Mouse (Mus musculus) kidney, postnatal 25 days (tissue): ENCODE measurements at regions not wholly inside any gene's neighbourhood (a gene's known extent, or its start where the extent isn't known, plus 50 kb on each side); places are given as distances from the start of the nearest gene placed in this dataset.
A peak's percentile ranks its signal among the peaks of the same experiment; 100 is the strongest.

Experiments
- DNase-seq, 2 experiments: peaks; one replicate each; pipeline ENCODE4 v3.0.0; 2021; ENCODE audit warnings: mixed read lengths in 2 of 2

DNA sequence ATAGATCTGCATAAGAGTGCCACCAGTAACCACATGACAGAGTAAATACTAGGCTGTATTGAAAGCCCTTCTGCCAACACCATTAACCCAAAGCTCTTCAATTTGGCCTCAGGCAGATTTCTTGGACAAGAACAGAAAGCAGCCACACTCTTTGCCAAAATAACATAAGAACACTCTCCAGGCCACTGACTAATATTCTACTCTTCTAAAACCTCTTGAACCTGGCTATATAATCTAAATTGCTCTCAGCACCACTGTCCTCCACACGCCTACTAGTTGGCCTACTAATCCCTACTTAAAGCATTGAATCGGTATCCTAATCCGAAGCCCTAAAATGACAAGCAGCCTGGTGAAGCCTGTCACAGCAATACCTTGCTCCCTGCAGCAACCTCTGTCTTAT is 467.5 kb downstream of the 1700129C05Rik start:
- no peak for DNase-seq

DNA sequence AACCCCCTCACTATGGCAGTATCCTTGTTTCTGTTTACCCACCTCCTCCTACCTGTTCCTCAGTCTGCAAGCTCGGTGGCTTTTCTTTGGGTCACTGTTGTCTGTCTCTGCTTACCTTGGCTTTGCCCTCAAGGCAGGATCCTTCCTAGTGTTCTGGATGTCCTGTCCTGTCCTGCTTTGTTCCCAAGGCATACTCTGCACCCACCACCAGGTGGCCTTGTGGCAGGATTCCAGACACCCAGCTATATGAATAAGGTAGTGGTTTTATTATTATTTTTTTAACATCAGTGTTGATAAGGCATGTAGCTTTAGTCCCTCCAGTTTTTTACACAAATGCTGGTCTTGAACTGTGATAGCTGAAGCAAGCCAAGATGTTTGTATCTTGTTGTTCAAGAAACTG is 478.7 kb downstream of the 1700129C05Rik start:
- DNase-seq = peak in 1 of 2 experiments; percentile 12

DNA sequence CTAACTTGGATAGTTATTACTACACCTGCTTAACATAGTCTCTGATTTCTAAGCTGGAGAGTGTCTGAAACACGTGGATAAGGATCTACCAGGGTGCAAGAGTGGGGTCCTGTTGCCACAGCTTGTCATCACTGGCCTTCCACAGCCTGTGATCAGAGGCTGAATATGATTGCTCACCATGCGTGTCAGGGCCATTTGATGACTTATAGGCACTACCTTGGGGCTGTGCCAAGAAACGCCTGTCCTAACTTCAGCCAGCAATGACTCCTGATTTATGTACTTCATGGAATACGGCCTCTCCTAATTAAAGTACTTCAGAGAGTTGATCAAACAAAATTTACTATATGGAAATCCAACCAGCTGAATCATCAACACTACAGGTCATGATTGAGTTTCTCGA is 480.1 kb downstream of the 1700129C05Rik start:
- DNase-seq = no peak

DNA sequence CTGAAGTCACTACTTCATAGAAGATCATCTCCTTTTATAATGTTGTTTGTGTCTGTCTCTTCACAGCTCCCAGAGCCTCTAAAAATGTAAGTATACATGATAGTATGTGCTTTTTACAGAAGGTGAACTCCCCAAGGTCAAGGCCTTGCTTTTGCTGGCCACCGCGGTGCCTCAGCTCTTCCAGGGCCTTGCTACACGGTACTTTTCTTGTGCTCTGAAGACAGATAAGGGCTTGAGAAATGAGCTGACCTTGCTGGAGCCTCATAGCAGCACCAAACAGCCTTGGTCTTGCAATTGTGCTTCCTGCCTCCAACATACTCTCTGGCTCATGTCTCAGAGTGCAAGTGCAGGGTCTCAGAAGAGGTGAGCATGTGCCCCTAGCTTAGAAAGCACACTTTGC is 481.3 kb downstream of the 1700129C05Rik start:
- no peak for DNase-seq

DNA sequence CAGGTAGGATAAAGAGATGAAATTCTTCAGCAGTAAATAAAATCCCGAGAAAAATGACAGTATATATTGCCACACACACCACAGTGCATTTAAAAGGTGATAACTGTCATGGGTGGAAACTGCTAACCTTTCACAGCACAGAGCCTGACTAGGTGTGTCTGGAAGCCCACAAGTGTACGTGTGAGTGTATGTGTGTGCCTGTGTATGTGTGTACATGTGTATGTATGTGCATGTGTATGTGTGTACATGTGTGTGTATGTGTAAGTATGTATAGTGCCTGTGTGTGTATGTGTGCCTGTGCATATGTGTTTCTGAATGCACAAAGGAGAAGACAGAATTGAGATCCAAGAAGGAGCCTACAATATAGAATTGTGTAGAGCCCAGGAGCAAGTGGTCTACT is 485.4 kb downstream of the 1700129C05Rik start:
- DNase-seq = no peak

DNA sequence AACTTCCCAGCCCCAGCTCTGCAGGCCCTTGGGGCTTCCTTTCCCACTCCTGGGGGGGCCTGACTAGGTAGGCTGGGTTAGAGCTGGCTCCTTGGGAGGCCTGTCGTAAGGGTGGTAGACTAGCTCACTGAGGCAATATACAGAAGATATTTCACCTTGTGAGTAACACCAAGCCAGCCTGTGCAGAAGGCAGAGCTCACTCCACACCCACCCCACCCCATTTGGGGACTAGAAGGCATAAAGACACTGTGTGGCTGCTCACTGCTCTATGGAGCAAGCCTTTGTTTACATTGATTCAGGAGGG is 485.8 kb downstream of the 1700129C05Rik start:
- no peak for DNase-seq

DNA sequence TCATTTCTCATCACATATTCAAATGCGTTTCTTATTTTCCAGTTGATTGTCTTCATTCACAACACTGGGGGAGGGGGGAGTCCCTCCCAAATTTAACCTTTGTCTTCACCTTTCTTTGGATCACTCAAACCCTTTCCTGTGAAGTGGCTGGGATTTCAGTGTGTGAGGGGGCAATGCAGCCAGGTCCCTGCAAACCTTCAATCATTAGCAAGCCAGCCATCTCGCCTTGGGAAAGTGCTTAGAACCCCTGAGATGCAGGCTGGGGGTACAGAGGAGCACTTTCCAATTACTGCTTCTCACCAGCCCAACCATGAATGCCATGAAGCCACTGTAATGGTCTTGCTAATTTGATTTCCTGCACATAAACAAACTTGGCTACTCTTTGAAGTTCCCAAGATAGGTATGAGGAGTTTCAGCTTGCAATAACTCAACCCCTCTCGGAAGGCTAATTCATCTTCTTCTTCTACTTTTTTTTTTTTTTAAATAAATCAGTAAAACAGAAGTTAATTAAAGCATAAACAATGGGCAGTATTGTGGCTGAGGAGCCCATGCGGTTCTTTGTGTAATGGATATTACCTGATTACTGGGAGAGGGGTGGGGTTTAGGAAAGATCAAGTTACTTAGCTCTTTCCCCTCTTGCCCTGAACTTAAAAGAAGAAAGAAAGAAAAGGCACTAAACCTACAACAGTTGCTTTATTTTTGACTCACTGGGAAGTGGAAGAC is 486.3 kb downstream of the 1700129C05Rik start:
- DNase-seq = no peak

DNA sequence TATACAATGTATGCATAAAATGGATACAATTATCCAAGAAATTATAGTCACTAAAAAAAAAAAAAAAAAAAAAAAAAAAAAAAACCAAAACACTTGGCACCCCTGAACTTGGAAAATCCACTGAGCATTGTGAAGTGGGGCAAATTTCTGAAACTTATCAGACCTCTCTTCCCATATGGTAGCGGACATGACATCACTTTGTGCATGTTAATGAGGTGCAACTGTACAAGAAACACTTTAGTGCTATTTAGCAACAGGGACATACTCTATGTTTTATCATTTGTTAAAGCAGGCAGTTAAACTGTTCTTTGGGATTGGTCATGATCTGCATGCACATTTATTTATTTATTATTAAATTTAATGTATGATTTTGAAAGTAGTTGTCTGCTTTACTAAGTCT is 489.7 kb downstream of the 1700129C05Rik start:
- no peak for DNase-seq

DNA sequence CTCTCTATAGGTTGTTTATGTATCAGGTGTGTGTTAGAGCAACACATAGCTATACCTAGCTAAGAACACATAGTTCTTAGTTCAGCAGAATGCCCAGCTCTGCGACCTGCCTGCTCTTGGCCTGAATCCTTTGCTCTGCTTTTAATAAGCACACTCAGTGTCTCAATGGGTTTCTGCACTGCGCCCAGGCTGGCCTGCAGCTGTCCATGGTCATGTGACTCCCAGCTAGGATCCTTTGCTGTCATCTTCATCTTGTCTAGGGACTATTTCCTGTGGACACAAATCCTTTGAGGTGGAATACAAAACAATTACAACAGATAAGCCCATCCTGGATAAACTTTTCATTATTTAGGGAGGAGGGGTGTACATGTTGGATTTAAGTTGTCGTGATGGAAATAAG is 490.7 kb downstream of the 1700129C05Rik start:
- no peak for DNase-seq

DNA sequence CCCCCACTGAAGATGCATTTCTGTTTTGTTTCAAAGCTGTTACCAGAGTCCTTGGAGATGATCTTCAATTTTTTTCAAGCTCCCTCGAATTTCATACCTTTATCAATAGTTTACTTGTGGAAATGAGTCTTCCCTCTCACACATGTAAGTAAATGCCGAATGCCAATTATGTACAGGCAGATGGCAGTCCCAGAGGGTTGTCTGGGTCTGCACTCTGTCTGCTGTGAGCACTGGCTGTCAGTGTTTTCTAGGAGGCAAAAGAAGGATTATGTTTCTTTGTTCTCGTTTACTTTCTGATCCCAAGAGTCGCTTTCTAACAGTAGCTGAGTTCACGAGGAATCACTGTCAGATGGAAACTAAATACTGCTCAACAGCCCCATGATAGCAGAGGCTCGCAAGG is 491.5 kb downstream of the 1700129C05Rik start:
- DNase-seq = no peak

DNA sequence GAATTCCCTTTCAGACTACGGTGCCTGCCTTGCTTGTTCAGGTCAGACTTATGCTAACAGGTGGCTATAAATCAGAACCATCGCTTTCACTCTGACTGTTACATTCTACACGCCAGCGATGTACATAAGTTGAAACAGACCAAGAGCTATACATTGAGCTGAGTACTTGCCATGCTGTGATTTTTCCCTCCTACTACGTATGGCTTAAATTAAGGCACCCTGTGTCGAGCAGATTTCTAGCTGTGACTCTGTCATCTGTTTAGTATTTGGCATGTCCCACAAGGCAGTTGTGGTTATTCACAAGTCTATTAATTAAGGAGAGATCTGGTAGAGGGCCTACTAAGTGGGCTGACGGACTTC is 504.4 kb downstream of the 1700129C05Rik start:
- DNase-seq = no peak

DNA sequence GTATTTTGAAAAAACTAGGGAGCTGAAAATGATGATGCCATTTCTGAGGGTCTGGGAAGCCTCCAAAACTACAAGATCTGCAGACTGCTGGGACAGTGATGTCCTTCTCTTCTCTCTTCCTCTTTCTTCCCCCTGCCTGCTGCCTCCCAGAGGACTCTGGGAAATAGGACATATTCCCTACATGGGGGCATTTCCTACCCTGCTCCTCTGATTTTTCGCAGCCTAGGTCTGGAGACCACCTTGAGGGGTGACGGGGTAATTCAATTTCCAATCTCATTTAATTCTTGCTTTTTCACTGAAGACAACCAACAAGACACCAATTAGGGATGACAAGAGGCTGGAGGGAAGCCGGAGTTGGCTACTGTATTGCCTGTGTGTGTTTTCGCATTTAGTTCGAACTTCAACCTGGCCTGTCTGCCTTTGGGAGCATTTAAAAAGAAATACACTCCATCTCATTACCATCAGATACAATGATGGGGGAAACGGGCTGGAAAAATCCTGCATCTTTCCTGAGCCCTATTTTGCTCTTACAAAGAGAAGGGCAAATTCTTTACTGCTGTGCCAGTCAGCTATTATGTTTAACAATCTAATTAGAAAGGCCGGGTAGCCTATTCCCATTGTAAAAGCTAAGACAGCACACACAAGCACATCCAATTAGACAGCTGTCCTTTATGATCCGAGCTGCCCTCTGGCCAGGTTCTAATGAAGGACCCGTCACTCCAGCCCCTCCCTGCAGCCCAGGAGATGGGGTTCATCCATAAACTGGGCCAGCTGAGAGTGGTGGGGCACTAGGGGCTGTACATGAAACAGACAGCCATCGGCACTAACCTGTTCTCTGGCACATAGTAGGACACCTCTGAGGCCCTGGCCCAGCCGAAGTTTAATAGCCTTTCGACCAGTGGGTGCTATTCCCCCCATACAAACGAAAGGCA is 505.0 kb downstream of the 1700129C05Rik start:
- no peak for DNase-seq

DNA sequence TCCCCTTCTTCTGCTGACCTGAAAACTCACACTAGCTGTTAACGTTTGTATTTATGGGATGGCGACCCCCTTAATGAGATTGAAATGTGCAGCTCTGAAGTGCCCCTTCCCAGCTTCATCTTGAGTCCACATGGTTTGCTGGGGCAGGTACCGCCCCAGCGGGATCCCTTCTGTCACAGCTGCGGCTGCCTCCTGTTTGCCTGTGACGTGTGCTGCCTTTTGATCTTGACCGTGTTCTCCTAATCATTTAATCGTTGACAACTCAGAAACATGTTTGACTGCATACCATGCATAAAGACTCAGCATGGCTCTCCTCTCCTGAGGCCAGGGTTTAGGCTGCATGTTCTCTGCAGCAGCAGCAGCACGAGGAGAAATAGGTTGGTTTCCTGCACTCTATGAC is 511.5 kb downstream of the 1700129C05Rik start:
- no peak for DNase-seq

DNA sequence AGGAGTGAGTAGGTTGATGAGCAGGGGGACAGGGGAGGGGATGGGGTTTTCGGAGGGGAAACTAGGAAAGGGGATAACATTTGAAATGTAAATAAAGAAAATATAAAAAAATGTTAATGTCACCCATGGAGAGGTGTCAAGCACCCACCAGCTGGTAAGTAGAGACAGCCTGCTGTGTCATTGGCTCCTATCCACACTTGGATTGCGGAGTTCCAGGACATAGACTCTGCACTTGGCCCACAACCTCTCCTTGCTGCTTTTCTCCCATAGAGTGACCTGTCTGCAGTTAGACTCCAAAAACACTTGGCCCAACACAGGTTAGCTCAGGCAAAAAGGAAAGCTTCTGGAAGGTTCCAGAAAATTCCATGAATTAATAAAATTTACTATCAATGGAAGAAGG is 514.4 kb downstream of the 1700129C05Rik start:
- DNase-seq = no peak

DNA sequence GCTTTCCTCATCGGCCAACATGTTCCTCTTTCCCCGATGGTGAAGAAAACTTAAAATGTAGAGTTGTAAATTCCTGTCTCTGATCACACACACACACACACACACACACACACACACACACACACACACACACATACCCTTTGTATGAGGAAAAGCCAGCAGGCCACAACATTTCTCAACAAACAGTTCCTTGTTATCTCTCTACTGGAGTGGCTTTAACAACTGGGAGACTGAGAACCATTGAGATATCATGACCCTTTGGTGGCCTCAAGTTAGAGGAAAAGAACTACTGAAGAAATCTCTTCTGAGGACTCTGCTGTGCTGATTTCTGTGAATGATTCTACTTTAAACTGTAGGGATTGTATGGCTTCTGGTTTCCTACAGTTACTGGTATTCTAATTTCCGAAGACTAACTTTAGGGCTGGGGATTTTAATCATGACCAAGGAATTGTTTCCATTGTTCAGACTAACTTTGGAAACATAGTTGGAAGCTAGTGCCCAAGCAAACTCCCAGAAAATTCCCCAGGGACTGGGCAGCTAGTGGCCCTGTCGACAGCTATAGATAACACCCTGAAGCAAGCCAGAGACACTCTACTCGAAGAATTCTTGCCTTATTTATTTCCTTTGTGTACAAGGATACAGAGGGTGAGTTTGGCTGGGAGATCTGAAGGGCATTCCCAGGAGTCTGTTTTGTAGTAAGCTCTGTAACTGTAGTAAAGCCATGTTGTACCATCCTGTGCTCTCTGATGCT is 516.0 kb downstream of the 1700129C05Rik start:
- DNase-seq = no peak

DNA sequence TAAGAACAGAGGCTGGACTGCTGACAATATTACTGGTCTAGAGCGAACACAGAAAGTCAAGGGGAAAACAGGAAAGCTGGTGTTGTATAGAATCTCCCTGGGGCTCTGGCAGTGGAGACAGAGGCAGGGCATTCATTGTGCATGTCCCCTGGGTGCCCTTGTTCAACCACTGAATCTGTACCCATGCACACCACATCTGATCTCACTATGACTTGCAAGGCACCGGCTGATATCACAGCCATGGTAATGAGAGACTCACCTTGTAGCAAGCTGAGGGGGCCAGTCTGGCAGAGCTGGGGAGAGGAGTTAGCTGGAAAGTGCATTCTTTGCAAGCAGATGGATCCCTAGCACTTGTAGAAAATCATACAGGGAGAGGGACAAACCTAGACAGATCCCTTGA is 522.5 kb downstream of the 1700129C05Rik start:
- DNase-seq = no peak

DNA sequence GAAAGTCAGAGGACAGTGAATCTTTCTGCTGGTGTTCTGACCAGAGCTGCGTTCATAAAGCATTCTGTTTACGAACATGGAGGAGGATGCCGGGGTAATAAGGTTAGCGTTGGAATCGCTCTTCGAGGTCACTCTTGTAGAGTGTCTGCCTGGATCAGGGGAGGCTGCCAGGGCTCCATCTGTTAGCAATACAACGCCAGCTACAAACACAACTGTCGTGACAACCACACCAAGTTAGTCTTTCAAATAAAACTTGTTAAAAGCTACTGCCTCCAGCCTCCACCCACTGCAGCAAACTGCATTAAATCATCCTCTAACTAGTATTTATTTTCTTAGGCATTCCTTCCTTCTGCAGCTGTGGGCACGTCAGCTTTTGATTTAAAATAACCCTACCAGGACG is 525.0 kb downstream of the 1700129C05Rik start:
- no peak for DNase-seq

DNA sequence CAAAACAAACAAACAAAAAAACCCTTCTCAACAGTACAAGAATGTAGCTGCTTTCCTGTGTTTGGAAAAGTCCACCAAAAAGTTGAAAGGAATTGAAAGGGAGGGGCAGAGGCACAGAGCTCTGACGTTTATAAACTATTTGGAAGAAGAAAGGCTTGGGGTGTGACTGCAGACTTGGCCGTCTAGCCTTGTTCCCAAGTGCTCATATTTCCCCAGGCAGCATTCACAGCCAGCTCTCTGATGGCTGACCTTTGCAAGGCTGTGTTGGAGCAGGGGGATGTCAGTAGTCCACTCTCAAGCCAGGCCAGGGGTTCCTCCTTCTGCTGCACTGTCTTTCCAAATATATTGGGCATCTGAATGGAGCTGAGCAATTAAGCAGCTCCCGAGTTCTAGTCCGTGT is 534.5 kb downstream of the 1700129C05Rik start:
- no peak for DNase-seq

DNA sequence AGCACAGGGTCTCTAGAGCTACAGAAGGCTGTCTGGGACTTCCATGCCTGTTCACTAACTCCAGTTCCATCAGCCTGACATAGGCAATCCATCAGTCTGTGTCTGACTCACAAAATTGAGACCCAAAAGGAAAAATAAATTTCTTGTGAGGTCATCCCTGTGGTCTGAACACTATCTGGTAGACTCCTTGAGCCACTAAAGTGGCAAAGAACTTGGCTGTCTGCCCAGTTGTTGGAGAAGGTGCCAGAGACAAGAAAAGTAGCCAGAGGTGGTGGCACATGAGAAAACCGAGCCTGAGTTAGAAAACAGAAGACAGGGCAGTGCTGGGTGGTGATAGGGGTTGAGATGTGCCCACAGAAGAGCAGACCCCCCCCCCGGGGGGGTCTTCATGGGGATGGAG is 535.0 kb downstream of the 1700129C05Rik start:
- peak in 1 of 2 experiments; percentile 17 for DNase-seq

DNA sequence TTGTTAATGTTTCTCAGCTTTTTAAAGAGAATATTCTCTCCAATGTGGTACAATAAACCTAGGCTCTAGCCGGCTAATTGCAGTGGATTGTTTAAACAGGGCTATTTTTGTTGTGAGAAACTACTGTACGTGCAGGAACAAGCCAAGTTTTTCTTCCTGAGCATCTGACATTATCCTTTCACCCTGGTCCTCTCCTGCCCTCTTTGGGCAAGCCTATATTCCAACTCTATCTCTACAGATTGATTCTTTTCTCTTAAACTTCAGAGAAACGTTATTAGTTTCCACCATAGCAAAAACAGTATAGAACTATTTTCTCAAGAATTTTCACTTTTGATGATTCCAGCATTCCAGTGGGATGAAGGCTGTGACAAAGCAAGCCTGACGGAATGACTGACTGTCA is 535.2 kb downstream of the Fgf9 start:
- DNase-seq = no peak

DNA sequence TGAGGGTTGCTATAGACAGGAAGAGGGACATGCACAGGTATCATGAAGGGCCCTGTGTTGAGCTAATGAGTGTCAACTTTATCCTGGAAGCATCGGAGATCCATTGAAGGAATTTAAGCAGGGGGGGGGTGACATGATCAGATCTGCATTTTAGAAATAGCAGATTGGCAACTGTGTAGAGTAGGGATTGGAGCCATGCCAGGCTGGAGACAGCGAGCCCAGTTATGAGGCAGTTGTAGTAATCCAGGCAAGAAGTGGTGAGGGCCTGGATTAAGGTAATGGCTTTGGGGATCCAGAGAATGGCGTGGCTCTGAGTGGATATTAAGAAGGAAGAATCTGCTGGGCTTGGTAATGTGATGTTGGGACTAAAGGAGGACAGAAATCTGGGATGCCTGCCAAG is 528.5 kb downstream of the Fgf9 start:
- DNase-seq = no peak

DNA sequence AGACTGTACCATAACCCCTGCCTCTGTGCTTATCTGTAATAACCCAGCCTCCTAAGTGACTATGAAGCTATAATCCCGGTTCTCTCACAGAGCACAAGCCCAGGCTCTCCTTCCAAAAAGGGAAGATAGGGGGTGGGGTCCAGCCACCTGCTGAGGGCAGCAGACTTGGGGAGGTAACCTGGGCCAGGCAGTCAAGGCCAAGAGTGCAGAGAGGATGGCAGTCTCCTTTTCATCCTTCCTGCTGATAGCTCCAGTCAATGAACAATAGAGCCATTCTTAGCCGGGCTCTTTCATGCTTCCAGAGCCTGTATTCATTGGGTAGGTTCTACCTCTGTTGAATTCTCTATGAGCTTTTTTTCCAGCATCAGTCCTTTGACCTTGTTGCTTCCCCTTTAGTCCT is 527.5 kb downstream of the Fgf9 start:
- no peak for DNase-seq

DNA sequence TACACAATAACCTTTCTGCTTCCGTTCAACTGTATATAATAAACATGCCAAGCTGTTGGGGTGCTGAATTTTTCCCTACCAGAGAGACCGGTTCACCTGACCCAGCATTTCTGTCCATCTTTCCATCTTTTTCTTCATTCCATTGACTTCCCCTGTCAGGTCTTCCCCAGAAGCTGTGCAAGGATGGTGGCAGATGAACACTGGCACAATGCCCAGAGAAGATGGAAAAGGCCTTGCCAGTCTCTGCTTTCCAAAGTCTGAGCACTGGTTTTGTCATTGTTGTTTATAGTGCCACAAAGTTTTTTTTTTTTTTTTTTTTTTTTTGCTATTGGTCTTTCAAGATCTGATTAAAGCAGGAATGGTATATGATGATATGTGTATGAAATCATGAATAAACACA is 526.6 kb downstream of the Fgf9 start:
- DNase-seq = no peak

DNA sequence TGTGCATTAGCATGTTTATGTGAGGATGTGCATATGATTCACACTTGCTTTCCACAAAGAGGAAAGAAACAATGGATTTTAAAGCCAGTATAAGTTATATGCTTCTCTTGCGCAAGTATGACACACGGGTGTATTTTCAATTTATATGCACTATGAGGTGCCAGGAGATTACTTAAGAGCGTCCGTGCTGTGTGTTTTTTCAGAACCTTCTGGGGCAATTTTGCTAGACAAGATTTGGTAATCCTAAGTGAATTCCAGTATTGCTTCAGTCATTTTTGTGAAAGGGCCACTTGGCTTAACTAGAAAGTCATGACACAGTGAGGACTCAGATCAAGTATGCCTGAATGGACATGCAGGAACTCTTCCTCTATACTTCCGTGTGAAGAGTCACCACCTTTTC is 511.5 kb downstream of the Fgf9 start:
- DNase-seq = no peak
